Mouse (Mus musculus): ENCODE measurements around the gene Olfr1466. TPM values are rescaled to one million over a fixed set of nuclear protein-coding genes. Genes with fewer than 3 reads are reported as not detected.

Gene Olfr1466
- not detected in 2 replicates for polyA plus RNA-seq (2014; fragmentation: Nextera tagmentation; extraction: Ambion mirVana)

DNA sequence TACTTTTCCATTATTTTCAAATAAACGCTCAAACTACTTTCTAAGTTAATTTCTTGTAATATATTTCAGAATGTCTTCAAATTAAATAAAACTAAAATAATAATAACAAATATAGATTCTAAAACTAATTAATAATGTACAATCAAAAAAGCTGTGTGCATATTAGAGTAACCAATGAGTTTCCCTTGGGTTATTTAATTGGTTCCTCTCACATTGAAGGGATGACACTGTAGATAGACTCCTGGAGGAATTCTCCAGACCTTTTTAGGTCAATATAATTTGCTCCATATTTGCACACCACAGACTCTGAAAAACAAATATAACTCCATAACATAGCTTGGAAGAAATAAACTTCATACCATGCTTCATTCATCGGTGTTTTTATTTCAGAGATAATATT, at the start of gene Olfr1466:
Olfr1466 (plus strand) TSS at position 301 of the 400 bp plus-strand sequence.
- WGBS = 91% methylated on average over 2 of the region's 2 CpGs
- no peak for DNase-seq
- Histone ChIP-seq H3K9me3 (ENCODE audit: control insufficient read depth, low read length) (peaks cover 16% of the 10 kb centered on the region), H3K27ac (replicated peaks; ENCODE audit: low read depth, low read length) (no peak within 1 kb of the TSS), H3K36me3 (ENCODE audit: control insufficient read depth, insufficient read depth, low read length) (no peaks in the 10 kb centered on the region), H3K4me1 (ENCODE audit: control insufficient read depth, insufficient read depth, low read length) (no peaks in the 10 kb centered on the region), H3K9ac (replicated peaks; ENCODE audit: low read length) (no peak within 1 kb of the TSS), H3K27me3 (ENCODE audit: control insufficient read depth, insufficient read depth, low read length) (no peaks in the 10 kb centered on the region), H3K4me3 (replicated peaks; ENCODE audit: low read depth, low read length) (no peak within 1 kb of the TSS), H3K4me2 (ENCODE audit: low read length) (no peak within 1 kb of the TSS)
- ATAC-seq (ENCODE audit: low FRiP score, low TSS enrichment) = no peak

DNA sequence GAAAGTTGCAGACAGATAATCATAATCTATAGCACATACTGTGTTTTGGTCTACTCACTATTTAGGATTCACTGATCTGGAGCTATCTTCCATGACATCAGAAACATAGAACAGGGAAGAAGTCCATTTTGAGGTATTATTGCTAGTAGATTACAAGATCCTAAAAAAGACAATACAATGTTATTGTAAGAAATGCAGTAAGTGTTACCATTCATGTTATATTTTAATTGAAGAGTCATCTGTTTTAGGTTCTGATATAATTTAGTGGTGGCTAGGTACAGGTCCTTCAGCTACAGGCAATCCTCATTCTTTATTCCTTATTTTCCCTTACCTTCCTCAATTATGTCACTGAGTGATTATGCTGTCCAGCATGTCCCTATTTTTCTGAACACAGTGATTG, 23.2 kb upstream of the Olfr1466 start, which contains the start of gene Olfr1465:
Olfr1465 (minus strand) TSS at position 101 of the 400 bp plus-strand sequence.
- ATAC-seq (ENCODE audit: low FRiP score, low TSS enrichment) (no peak), DNase-seq (no peak)
- H3K9me3 ChIP-seq (ENCODE audit: control insufficient read depth, low read length) = peaks cover 11% of the 10 kb centered on the region; the same call in 1 of the 2 replicates
- H3K9ac ChIP-seq (replicated peaks; ENCODE audit: low read length) = no peak within 1 kb of the TSS
- no peaks in the 10 kb centered on the region for H3K4me1 ChIP-seq (ENCODE audit: control insufficient read depth, insufficient read depth, low read length)
- no peak within 1 kb of the TSS for H3K27ac ChIP-seq (replicated peaks; ENCODE audit: low read depth, low read length)
- H3K36me3 ChIP-seq (ENCODE audit: control insufficient read depth, insufficient read depth, low read length) = no peaks in the 10 kb centered on the region
- H3K27me3 ChIP-seq (ENCODE audit: control insufficient read depth, insufficient read depth, low read length) = no peaks in the 10 kb centered on the region
- H3K4me3 ChIP-seq (replicated peaks; ENCODE audit: low read depth, low read length) = no peak within 1 kb of the TSS
- H3K4me2 ChIP-seq (ENCODE audit: low read length) = no peak within 1 kb of the TSS

DNA sequence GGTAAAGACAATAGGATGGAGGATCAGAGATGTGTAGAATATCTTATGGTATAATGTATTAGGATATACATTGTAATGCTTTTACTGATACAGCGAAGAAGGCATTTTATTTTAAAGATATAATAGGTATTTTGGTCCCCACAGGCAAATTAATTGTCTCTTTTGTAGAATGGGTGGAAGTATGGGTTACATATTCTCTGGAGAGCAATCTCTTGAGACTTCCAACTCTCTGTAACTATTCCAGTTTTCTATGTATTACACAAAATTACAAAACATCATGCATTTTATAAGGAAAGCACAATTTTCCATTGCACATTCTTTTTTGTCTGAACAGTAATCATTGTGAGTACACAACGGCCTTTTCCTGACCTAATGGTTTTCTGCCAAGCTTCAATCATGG, 23.3 kb downstream of the Olfr1466 start, which contains the start of gene Olfr1467:
Olfr1467 (plus strand) TSS at position 301 of the 400 bp plus-strand sequence.
- 67% methylated on average over 2 of the region's 2 CpGs for WGBS
- Histone ChIP-seq H3K4me2 (ENCODE audit: low read length) (no peak within 1 kb of the TSS), H3K4me1 (ENCODE audit: control insufficient read depth, insufficient read depth, low read length) (no peaks in the 10 kb centered on the region), H3K27ac (replicated peaks; ENCODE audit: low read depth, low read length) (no peak within 1 kb of the TSS), H3K9me3 (ENCODE audit: control insufficient read depth, low read length) (peaks cover 17% of the 10 kb centered on the region), H3K9ac (replicated peaks; ENCODE audit: low read length) (no peak within 1 kb of the TSS), H3K4me3 (replicated peaks; ENCODE audit: low read depth, low read length) (no peak within 1 kb of the TSS), H3K27me3 (ENCODE audit: control insufficient read depth, insufficient read depth, low read length) (no peaks in the 10 kb centered on the region), H3K36me3 (ENCODE audit: control insufficient read depth, insufficient read depth, low read length) (no peaks in the 10 kb centered on the region)
- DNase-seq = no peak
- ATAC-seq (ENCODE audit: low FRiP score, low TSS enrichment) = no peak

Other genes with a start within 250 kb of the Olfr1466 start
- gene Olfr1457, start 241.0 kb upstream of the Olfr1466 start, polyA plus RNA-seq (2014; fragmentation: Nextera tagmentation; extraction: Ambion mirVana) = not detected in 2 replicates
- gene Olfr1458, start 232.1 kb upstream of the Olfr1466 start, polyA plus RNA-seq (2014; fragmentation: Nextera tagmentation; extraction: Ambion mirVana) = not detected in 2 replicates
- gene Olfr1459, start 189.3 kb upstream of the Olfr1466 start, polyA plus RNA-seq (2014; fragmentation: Nextera tagmentation; extraction: Ambion mirVana) = not detected in 2 replicates
- gene Olfr1461, start 175.9 kb upstream of the Olfr1466 start, polyA plus RNA-seq (2014; fragmentation: Nextera tagmentation; extraction: Ambion mirVana) = not detected in 2 replicates
- not detected in 2 replicates for gene Olfr1462, start 153.1 kb upstream of the Olfr1466 start, polyA plus RNA-seq (2014; fragmentation: Nextera tagmentation; extraction: Ambion mirVana)
- not detected in 2 replicates for gene Olfr1463, start 107.5 kb upstream of the Olfr1466 start, polyA plus RNA-seq (2014; fragmentation: Nextera tagmentation; extraction: Ambion mirVana)
- not detected in 2 replicates for gene Olfr1465, start 23.3 kb upstream of the Olfr1466 start, polyA plus RNA-seq (2014; fragmentation: Nextera tagmentation; extraction: Ambion mirVana)
- not detected in 2 replicates for gene Olfr1467, start 23.4 kb downstream of the Olfr1466 start, polyA plus RNA-seq (2014; fragmentation: Nextera tagmentation; extraction: Ambion mirVana)
- not detected in 2 replicates for gene Olfr1469, start 69.0 kb downstream of the Olfr1466 start, polyA plus RNA-seq (2014; fragmentation: Nextera tagmentation; extraction: Ambion mirVana)
- not detected in 2 replicates for gene Olfr1471, start 104.5 kb downstream of the Olfr1466 start, polyA plus RNA-seq (2014; fragmentation: Nextera tagmentation; extraction: Ambion mirVana)
- not detected in 2 replicates for gene Olfr1472, start 117.2 kb downstream of the Olfr1466 start, polyA plus RNA-seq (2014; fragmentation: Nextera tagmentation; extraction: Ambion mirVana)
- gene Olfr1474, start 130.7 kb downstream of the Olfr1466 start, polyA plus RNA-seq (2014; fragmentation: Nextera tagmentation; extraction: Ambion mirVana) = not detected in 2 replicates
- gene Olfr1475, start 141.3 kb downstream of the Olfr1466 start, polyA plus RNA-seq (2014; fragmentation: Nextera tagmentation; extraction: Ambion mirVana) = not detected in 2 replicates
- gene Olfr1477, start 161.7 kb downstream of the Olfr1466 start, polyA plus RNA-seq (2014; fragmentation: Nextera tagmentation; extraction: Ambion mirVana) = not detected in 2 replicates
- gene Olfr1480, start 189.1 kb downstream of the Olfr1466 start, polyA plus RNA-seq (2014; fragmentation: Nextera tagmentation; extraction: Ambion mirVana) = not detected in 2 replicates
- gene Olfr1484, start 244.6 kb downstream of the Olfr1466 start, polyA plus RNA-seq (2014; fragmentation: Nextera tagmentation; extraction: Ambion mirVana) = not detected in 2 replicates